Mouse (Mus musculus) midbrain, embryonic 12.5 days (tissue): ENCODE data around the gene Ppp1r12c. TPM values are rescaled to one million over a fixed set of nuclear protein-coding genes. Genes with fewer than 3 reads are reported as not detected.
A peak's percentile ranks its signal among the peaks of the same experiment; 100 is the strongest.
"Not testable (repeated sequence)": the region's sequence is repeated elsewhere in the genome, so short reads cannot be mapped to it uniquely, and the experiment has no call there.

ENCODE experiments used
- ATAC-seq: fragments of 200-750 bp; cut with Nextera tagmentation; 2 replicates; pipeline ENCODE4 v1.8.0; 2017; ENCODE audit warnings: low read depth, moderate TSS enrichment, moderate library complexity; ENCODE audit not compliant: low FRiP score
- H3K27ac ChIP-seq: fragments of 300-500 bp; sonication (generic); replicated peaks from 2 replicates; pipeline ENCODE4 v1.5.1; 2016; ENCODE audit warnings: mild to moderate bottlenecking
- H3K27me3 ChIP-seq: fragments of 300-500 bp; sonication (generic); 2 replicates; pipeline ENCODE4 v1.6.1; 2016; ENCODE audit warnings: mild to moderate bottlenecking
- H3K36me3 ChIP-seq: fragments of 300-500 bp; sonication (generic); 2 replicates; pipeline ENCODE4 v1.6.1; 2016
- H3K4me1 ChIP-seq: fragments of 300-500 bp; sonication (generic); 2 replicates; pipeline ENCODE4 v1.6.1; 2016
- H3K4me2 ChIP-seq: fragments of 300-500 bp; sonication (generic); replicated peaks from 2 replicates; pipeline ENCODE4 v1.6.1; 2016; ENCODE audit warnings: mild to moderate bottlenecking, moderate library complexity
- H3K4me3 ChIP-seq: fragments of 300-500 bp; sonication (generic); 2 replicates; pipeline ENCODE4 v1.5.1; 2016; ENCODE audit warnings: mild to moderate bottlenecking
- H3K9ac ChIP-seq: fragments of 300-500 bp; sonication (generic); replicated peaks from 2 replicates; pipeline ENCODE4 v1.6.1; 2016; ENCODE audit warnings: mild to moderate bottlenecking, moderate library complexity
- H3K9me3 ChIP-seq: fragments of 300-500 bp; sonication (generic); 2 replicates; pipeline ENCODE4 v1.6.1; 2016; ENCODE audit warnings: mild to moderate bottlenecking
- WGBS: fragments of 180-500 bp; shearing (Covaris S2); methylation state at CpG from one replicate; pipeline ENCODE4 v1.1.7; 2016; 5-methylcytosine and 5-hydroxymethylcytosine counted together
- polyA plus RNA-seq: library from polyadenylated mRNA; unstranded; fragments of >200 nt; fragmentation: Nextera tagmentation; extraction: Ambion mirVana; gene quantifications from 2 replicates; pipeline ENCODE4 v1.2.1, GENCODE M21; 2016

The Ppp1r12c gene
- polyA plus RNA-seq: 61.2 and 67.3 TPM in 2 replicates

DNA sequence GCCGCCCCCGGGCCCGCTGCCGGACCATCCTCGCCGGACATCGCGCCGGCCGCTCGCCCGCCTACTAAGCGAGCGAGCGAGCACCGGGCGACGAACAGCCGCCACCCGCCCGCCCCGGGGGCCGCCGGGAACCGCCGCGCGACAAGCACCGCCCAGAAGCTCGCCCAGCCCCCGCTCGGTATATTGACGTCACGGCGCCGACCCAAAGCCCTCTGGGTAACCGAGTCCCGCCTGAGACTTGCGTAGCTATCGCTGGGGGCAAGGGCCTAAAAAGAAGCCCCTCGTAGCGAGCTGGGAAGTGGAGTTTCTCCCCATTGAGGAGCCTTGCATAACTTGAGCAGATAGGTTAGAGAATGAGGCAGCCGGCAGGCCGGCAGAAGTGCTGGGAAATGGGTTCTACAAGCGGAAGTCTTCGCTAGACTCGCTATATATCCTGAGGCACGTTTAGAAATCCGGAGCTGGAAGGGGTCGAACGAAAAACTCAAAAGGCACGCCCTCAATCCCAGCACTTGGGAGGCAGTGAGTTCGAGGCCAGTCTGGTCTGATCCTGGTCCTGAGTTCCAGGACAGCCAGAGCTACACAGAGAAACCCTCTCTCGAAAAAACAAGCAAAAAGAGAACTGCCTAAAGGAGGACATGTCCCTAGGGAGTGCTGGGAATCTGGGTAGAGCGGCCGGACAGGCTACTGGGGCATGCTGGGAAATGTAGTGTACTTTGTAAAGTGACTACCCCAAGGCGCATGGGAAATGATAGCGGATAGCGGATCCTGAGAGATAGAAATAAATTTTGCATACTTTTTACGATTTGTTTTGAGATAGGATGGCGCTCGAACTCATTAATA is at the start of gene Ppp1r12c:
TSS of gene Ppp1r12c (minus strand) at position 123 of the 840 bp plus-strand sequence.
- Histone ChIP-seq H3K27ac (peak within 1 kb of the TSS; percentile 85), H3K9me3 (no peaks in the 10 kb centered on the region), H3K4me3 (peak within 1 kb of the TSS; percentile 93), H3K36me3 (peaks cover 7% of the 10 kb centered on the region; the same call in 1 of the 2 replicates), H3K4me1 (peaks cover 37% of the 10 kb centered on the region), H3K27me3 (0 out of 2 replicates have a peak, but pooled peaks cover 3% of the 10 kb centered on the region), H3K9ac (peak within 1 kb of the TSS; percentile 96), H3K4me2 (peak within 1 kb of the TSS; percentile 93)
- WGBS: under 1% methylated on average over 62 of the region's 62 CpGs
- peak; percentile 91 for ATAC-seq

DNA sequence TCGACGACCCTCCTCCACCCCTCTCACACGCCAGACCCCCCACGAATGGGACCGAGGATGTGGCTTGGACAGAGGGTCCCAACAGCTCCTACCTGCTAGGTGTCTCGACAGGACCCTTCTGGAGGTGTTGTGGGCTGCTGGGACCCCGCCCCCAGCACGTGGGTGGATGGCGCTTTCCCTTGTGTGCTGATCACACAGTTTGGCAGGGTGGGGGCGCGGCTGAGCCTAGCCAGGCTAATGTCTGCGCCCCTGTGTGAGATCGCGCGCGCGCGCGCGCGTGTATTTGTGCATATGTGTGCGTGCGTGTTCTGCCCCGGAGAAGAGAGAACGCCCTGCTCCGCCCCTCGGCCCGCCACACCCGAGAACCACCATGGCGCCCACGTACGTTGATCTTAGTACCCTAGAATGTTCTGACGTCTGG is 45.8 kb upstream of the Ppp1r12c start, which contains the start of gene Syt5:
TSS of gene Syt5 (minus strand) at position 321 of the 421 bp plus-strand sequence.
- Histone ChIP-seq H3K27ac (peak within 1 kb of the TSS; percentile 78), H3K4me2 (peak within 1 kb of the TSS; percentile 66), H3K27me3 (no peaks in the 10 kb centered on the region), H3K9ac (peak within 1 kb of the TSS; percentile 60), H3K4me3 (peak within 1 kb of the TSS; percentile 50), H3K4me1 (peaks cover 21% of the 10 kb centered on the region), H3K36me3 (no peaks in the 10 kb centered on the region), H3K9me3 (no peaks in the 10 kb centered on the region)
- ATAC-seq: peak; percentile 60
- 6% methylated on average over 33 of the region's 33 CpGs for WGBS

DNA sequence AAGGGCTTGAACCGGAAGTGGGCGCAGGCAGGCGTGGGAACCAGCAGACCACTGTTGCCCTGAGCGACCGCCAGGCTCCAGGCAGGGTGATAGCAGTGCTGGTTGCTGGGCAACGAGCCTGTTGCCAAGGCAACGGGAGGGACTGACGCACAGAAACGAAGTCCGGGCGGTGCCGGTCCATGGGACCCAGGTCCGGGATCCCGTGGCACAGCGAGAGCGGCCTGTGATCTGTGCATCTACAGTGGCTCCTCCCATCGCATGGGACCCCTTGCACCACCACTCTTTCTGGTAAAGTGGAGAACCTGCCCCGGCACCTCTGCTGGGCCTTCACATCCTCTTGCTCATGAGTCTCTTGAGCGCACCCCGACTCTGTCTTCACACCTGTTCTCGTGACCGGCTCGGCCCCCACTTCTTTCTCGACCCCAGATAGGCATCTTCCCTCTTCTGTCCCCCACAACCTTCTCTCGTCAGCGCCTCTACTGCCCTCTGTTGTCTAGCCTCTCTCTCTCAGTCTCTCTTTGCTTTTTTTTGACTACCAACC is 45.2 kb upstream of the Ppp1r12c start:
- H3K36me3 ChIP-seq: no peaks in the 10 kb centered on the region
- no peaks in the 10 kb centered on the region for H3K9me3 ChIP-seq
- no peaks in the 10 kb centered on the region for H3K27me3 ChIP-seq
- WGBS: 2% methylated on average over 26 of the region's 26 CpGs
- H3K27ac ChIP-seq: peak overlapping the region; percentile 78
- H3K4me3 ChIP-seq: peak overlapping the region; percentile 50
- peak overlapping the region; percentile 66 for H3K4me2 ChIP-seq
- peak overlapping the region; percentile 60 for H3K9ac ChIP-seq
- H3K4me1 ChIP-seq: peaks cover 21% of the 10 kb centered on the region
- ATAC-seq: peak; percentile 95

DNA sequence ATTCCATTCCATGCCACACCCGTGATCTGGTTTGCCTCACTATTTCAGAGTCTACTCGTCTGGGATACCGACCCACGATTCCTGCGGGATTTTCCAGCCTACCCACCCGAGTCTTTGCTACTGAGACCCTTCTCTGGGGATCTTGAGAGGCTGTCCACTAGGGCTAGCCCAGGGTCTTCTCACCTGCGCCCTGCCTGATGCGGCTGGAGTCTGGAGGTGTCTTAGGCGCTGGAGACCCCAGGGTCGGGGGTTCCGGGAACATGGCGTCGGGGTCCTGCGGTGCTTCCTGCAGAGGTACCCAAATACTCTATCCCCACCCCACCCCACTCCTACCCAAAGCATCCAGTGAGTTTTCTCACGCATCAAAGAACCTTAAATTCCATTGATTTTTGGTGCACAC is 44.6 kb upstream of the Ppp1r12c start:
- Histone ChIP-seq H3K4me2 (peak overlapping the region; percentile 66), H3K27ac (peak overlapping the region; percentile 78), H3K27me3 (no peaks in the 10 kb centered on the region), H3K4me1 (peaks cover 21% of the 10 kb centered on the region), H3K36me3 (no peaks in the 10 kb centered on the region), H3K9ac (no peak overlapping the region), H3K4me3 (peak overlapping the region; percentile 50), H3K9me3 (no peaks in the 10 kb centered on the region)
- ATAC-seq: peak; percentile 48
- WGBS: 70% methylated on average over 15 of the region's 15 CpGs

DNA sequence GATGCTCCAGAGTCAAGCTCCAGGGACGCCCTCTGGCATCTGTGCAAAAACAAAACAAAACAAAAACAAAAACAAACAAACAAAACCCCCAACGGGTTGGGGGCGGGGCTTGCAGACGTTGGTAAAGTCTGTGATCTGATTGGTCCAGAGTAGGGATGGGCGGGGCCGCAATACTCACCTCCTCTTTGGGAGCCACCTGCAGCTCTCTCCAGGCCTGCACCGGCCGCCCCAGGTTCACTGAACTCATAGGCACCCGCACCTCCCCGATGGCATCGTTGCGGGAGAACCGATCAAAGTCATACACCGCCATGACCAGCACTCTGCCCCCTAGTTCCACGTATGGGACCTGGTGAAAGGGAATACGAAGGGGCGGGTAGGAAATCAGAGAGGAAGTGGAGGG is 40.5 kb upstream of the Ppp1r12c start:
- H3K4me1 ChIP-seq: peaks cover 16% of the 10 kb centered on the region
- no peak for ATAC-seq
- H3K36me3 ChIP-seq: 0 out of 2 replicates have a peak, but pooled peaks cover 3% of the 10 kb centered on the region
- H3K27me3 ChIP-seq: no peaks in the 10 kb centered on the region
- no peak overlapping the region for H3K27ac ChIP-seq
- no peak overlapping the region for H3K4me2 ChIP-seq
- no peaks in the 10 kb centered on the region for H3K9me3 ChIP-seq
- no peak overlapping the region for H3K9ac ChIP-seq
- H3K4me3 ChIP-seq: no peak overlapping the region
- WGBS: 43% methylated on average over 17 of the region's 17 CpGs

DNA sequence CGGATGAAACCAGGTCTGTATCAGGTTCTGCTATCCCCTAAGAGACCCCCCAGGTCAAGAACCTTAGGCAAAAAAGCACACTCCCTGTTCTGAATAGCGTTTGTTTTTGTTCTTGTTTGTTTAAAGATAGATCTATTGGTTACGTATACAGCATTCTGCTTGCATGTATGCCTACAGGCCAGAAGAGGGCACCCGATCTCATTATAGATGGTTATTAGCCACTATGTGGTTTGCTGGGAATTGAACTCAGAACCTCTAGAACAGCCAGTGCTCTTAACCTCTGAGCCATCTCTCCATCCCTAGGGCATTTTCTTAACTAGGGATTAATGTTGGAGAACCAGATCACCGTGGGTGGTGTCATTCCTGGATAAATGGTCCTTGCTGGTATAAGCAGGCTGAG is 39.9 kb upstream of the Ppp1r12c start:
- Histone ChIP-seq H3K4me1 (peaks cover 10% of the 10 kb centered on the region), H3K9me3 (no peaks in the 10 kb centered on the region), H3K9ac (no peak overlapping the region), H3K4me3 (no peak overlapping the region), H3K27me3 (no peaks in the 10 kb centered on the region), H3K4me2 (no peak overlapping the region), H3K36me3 (0 out of 2 replicates have a peak, but pooled peaks cover 3% of the 10 kb centered on the region), H3K27ac (no peak overlapping the region)
- WGBS: 62% methylated on average over 5 of the region's 5 CpGs
- no peak for ATAC-seq

DNA sequence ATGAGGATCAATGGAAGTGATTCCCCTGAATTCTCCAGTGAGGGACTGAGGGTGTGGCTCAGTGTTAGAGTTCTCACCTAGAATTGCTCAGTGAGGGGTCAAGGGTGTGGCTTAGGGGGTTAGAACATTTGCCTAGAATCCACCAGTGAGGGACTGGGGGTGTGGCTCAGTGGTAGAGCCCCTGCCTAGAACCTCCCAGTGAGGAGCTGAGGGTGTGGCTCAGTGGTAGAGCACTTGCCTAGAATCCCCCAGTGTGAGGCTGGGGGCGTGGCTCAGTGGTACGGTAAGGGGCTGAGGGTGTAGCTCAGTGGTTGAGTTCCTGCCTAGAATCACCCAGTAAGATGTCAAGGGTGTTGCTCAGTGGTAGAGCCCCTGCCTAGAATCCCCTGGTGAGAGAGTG is 37.5 kb upstream of the Ppp1r12c start:
- no peaks in the 10 kb centered on the region for H3K4me1 ChIP-seq
- no peak for ATAC-seq
- H3K36me3 ChIP-seq: 0 out of 2 replicates have a peak, but pooled peaks cover 3% of the 10 kb centered on the region
- no peak overlapping the region for H3K9ac ChIP-seq
- no peak overlapping the region for H3K4me2 ChIP-seq
- WGBS: 88% methylated on average over 2 of the region's 2 CpGs
- H3K4me3 ChIP-seq: no peak overlapping the region
- no peak overlapping the region for H3K27ac ChIP-seq
- H3K27me3 ChIP-seq: no peaks in the 10 kb centered on the region
- H3K9me3 ChIP-seq: no peaks in the 10 kb centered on the region

DNA sequence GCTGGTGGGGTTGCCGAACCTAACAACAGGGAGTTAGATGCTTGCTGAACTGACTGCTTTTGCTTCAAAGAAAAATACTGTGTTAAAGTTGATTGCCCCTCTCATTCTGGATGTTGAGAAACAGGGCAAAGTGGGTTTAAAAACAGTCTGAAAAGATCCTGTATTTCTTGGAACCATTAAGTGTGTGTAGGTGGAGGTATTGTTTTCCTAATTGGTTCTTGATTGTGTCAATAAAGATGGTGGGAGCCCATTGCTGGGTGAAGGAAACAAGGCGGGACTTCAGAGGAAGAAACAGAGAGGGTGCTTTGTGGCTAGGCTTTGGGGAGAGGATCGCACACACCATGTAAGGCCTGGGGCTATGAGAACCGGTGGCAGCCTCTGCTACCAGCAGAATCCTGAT is 35.7 kb upstream of the Ppp1r12c start:
- no peaks in the 10 kb centered on the region; the same call in 1 of the 2 replicates for H3K27me3 ChIP-seq
- H3K9me3 ChIP-seq: no peaks in the 10 kb centered on the region
- H3K4me3 ChIP-seq: no peak overlapping the region
- H3K36me3 ChIP-seq: 0 out of 2 replicates have a peak, but pooled peaks cover 3% of the 10 kb centered on the region
- 55% methylated on average over 4 of the region's 4 CpGs for WGBS
- ATAC-seq: no peak
- H3K9ac ChIP-seq: no peak overlapping the region
- peaks cover 6% of the 10 kb centered on the region for H3K4me1 ChIP-seq
- no peak overlapping the region for H3K4me2 ChIP-seq
- no peak overlapping the region for H3K27ac ChIP-seq

DNA sequence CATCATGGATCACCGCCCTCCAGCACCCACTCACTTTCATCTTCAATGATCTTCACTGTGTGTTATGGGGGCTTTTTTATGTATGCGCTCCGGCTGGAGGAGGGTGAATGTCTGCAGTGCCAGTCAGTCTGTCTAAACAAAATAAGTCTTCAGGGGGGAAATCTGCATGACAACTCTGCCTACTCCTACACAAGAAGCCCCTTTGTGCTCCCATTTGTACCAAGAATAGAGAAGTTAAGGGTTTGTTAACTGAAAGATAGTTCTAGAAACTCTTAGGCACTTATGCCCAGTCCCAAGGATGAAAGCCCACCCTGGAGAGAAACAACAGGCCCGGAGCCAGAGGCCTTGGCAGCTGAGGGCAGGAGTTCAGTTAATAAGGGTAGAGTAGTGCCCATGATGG is 34.9 kb upstream of the Ppp1r12c start:
- ATAC-seq: no peak
- Histone ChIP-seq H3K27me3 (peaks cover 8% of the 10 kb centered on the region; the same call in 1 of the 2 replicates), H3K27ac (no peak overlapping the region), H3K9me3 (no peaks in the 10 kb centered on the region), H3K36me3 (0 out of 2 replicates have a peak, but pooled peaks cover 3% of the 10 kb centered on the region), H3K4me2 (no peak overlapping the region), H3K9ac (no peak overlapping the region), H3K4me3 (no peak overlapping the region), H3K4me1 (peaks cover 12% of the 10 kb centered on the region)
- 92% methylated on average over 4 of the region's 4 CpGs for WGBS

DNA sequence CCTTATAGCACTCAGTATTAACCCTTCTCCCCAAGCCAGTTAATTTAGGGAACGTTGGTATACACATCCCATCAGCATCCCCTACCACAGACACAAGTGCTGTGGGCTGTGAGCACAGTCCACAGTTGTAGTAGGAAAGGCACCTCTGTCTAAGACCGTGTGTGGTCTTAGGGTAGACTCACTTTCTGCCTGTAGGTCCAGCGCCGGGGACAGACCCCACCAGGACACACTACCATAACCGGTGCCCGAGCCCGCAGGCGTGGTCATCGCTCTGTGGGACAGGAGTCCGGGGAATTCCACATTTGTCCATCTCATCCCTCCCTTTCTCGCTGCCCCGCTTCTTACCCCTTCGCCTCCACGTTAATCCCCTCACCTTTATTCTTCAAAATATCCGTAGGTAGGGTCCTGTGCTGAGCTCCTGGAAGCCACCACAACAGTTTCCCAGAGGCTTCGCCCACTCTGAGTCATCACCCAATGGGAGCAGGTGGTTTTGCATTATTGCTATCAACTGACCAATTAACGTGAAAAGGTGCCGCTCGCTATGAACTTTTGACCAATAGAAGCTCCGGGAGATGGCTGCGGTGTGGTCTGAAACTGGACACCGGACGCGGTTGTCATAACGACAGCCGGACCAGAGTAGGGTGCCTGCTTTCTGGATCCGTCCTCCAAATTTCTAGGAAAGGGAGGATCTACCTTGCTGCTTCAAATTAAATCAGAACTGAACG is 30.7 kb upstream of the Ppp1r12c start, which contains the start of gene Dnaaf3:
TSS of gene Dnaaf3 (minus strand) at position 449 of the 725 bp plus-strand sequence.
- no peaks in the 10 kb centered on the region for H3K9me3 ChIP-seq
- WGBS: 4% methylated on average over 28 of the region's 28 CpGs
- H3K4me2 ChIP-seq: peak within 1 kb of the TSS; percentile 60
- H3K36me3 ChIP-seq: no peaks in the 10 kb centered on the region
- H3K4me1 ChIP-seq: peaks cover 17% of the 10 kb centered on the region
- H3K27me3 ChIP-seq: peaks cover 19% of the 10 kb centered on the region
- H3K9ac ChIP-seq: peak within 1 kb of the TSS; percentile 24; the same call in 1 of the 2 replicates
- no peak within 1 kb of the TSS for H3K27ac ChIP-seq
- peak; percentile 94 for ATAC-seq
- H3K4me3 ChIP-seq: peak within 1 kb of the TSS; percentile 39

DNA sequence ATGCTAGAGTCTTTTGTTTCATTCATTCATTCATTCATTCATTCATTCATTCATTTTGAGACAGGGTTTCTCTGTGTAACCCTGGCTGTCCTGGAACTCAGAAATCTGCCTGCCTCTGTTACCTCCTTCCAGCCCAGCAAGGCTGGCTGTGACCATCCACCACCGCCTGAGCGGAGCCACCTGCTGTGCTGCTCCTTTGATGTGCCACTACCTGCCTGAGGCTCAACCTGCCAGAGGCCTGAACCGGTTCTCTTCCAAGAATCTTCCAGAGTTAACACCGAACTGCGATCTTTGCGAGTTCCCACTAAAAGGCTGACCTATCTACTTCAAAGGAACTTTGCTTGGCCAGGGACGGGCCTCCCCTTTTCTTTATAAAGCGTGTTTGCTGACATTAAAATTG is 28.7 kb upstream of the Ppp1r12c start:
- Histone ChIP-seq H3K4me1 (peaks cover 29% of the 10 kb centered on the region), H3K27me3 (peaks cover 23% of the 10 kb centered on the region)
- H3K4me2 ChIP-seq, H3K36me3 ChIP-seq, H3K9me3 ChIP-seq, ATAC-seq, H3K9ac ChIP-seq, H3K4me3 ChIP-seq, H3K27ac ChIP-seq: not testable (repeated sequence)
- WGBS: 52% methylated on average over 8 of the region's 8 CpGs
